Mouse (Mus musculus): Measurements from ENCODE around the gene Vmn1r148. TPM values are rescaled to one million over a fixed set of nuclear protein-coding genes. Genes with fewer than 3 reads are reported as not detected.
"Not testable (repeated sequence)": the region's sequence is repeated elsewhere in the genome, so short reads cannot be mapped to it uniquely, and the experiment has no call there.

Gene Vmn1r148
- not detected in 2 replicates for polyA plus RNA-seq (2016; fragmentation: Nextera tagmentation; extraction: Ambion mirVana)

DNA sequence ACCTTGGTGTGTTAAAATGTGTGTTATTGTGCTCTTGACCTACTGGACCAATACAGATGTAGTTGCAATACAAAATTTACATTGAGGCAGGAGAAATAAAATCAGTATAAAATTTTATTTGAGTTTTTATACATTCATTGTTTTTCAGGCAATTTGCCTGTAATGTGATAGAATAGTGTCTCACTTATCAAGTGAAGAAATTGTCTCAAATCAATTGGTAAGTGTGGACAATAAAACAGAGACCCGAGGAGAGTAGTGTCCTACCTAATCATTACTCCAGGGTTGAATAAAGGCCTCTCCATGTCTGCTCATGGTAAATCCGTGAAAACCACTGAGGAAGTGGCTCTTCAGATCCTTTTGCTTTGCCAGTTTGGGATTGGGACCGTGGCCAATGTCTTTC lies at the start of gene Vmn1r148:
TSS of gene Vmn1r148 (plus strand) at position 301 of the 400 bp plus-strand sequence.
- not testable (repeated sequence) for H3K4me3 ChIP-seq; ATAC-seq (ENCODE audit: low FRiP score, low read depth); H3K27me3 ChIP-seq; H3K36me3 ChIP-seq; H3K27ac ChIP-seq (replicated peaks); H3K9me3 ChIP-seq; H3K4me1 ChIP-seq; H3K4me2 ChIP-seq (replicated peaks); H3K9ac ChIP-seq (replicated peaks)
- no CpG with 5 or more reads among the region's 3 CpGs for WGBS

DNA sequence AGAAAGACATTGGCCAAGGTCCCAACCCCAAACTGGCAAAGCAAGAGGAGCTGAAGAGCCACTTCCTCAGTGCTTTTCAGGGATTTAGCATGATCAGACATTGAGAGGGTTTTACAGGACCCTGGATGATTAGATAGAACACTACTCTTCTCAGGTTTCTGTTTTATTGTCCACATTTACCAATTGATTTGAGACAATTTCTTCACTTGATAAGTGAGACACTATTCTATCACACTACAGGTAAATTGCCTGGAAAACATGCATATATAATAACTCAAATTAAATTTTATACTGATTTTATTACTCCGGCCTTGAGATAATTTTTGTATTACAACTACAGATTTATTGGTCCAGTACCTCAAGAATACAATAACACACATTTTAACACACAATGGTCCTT lies 42.4 kb upstream of the Vmn1r148 start, which contains the start of gene Gm8660:
TSS of gene Gm8660 (minus strand) at position 101 of the 400 bp plus-strand sequence.
- not testable (repeated sequence) for H3K9ac ChIP-seq (replicated peaks); H3K27ac ChIP-seq (replicated peaks); H3K4me2 ChIP-seq (replicated peaks); H3K4me1 ChIP-seq; H3K9me3 ChIP-seq; H3K4me3 ChIP-seq; H3K36me3 ChIP-seq; H3K27me3 ChIP-seq; ATAC-seq (ENCODE audit: low FRiP score, low read depth)
- no CpG with 5 or more reads among the region's 1 CpGs for WGBS

DNA sequence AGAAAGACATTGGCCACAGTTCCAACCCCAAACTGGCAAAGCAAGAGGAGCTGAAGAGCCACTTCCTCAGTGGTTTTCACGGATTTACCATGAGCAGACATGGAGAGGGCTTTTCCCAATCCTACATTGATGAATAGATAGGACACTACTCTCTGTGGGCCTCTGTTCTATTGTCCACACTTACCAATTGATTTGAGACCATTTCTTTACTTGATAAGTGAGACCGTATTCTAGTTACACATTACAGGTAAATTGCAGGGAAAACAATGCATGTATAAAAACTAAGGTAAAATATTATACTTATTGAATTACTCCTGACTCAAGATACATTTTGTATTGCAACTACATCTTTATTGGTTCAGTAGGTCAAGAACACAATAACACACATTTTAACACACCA lies 24.7 kb downstream of the Vmn1r148 start, which contains the start of gene Vmn1r149:
TSS of gene Vmn1r149 (minus strand) at position 101 of the 400 bp plus-strand sequence.
- not testable (repeated sequence) for H3K9ac ChIP-seq (replicated peaks); H3K4me1 ChIP-seq; H3K27me3 ChIP-seq; ATAC-seq (ENCODE audit: low FRiP score, low read depth); H3K4me3 ChIP-seq; H3K27ac ChIP-seq (replicated peaks); H3K36me3 ChIP-seq; H3K9me3 ChIP-seq; H3K4me2 ChIP-seq (replicated peaks)
- no CpG with 5 or more reads among the region's 2 CpGs for WGBS

DNA sequence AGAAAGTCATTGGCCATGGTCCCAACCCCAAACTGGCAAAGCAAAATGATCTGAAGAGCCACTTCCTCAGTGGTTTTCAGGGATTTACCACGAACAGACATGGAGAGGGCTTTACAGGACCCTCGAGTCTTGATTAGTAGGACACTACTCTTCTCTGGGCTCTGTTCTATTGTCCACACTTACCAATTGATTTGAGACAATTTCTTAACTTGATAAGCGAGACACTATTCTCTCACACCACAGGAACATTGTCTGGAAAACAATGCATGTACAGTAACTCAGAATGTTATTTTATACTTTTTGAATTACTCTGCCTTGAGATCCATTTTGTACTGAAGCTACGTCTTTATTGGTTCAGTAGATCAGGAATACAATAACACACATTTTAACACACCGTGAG lies 50.6 kb downstream of the Vmn1r148 start, which contains the start of gene Gm10665:
TSS of gene Gm10665 (minus strand) at position 101 of the 400 bp plus-strand sequence.
- H3K4me2 ChIP-seq (replicated peaks); H3K36me3 ChIP-seq; H3K4me1 ChIP-seq; H3K27me3 ChIP-seq; ATAC-seq (ENCODE audit: low FRiP score, low read depth); H3K27ac ChIP-seq (replicated peaks); H3K4me3 ChIP-seq; H3K9me3 ChIP-seq; H3K9ac ChIP-seq (replicated peaks): not testable (repeated sequence)
- no CpG with 5 or more reads among the region's 5 CpGs for WGBS

Other genes starting within 250 kb of the Vmn1r148 start
- not detected in 2 replicates for gene Vmn1r142, start 249.5 kb upstream of the Vmn1r148 start, polyA plus RNA-seq (2016; fragmentation: Nextera tagmentation; extraction: Ambion mirVana)
- gene Vmn1r143, start 224.2 kb upstream of the Vmn1r148 start, polyA plus RNA-seq (2016; fragmentation: Nextera tagmentation; extraction: Ambion mirVana), result not detected in 2 replicates
- gene Gm8653, start 212.3 kb upstream of the Vmn1r148 start, polyA plus RNA-seq (2016; fragmentation: Nextera tagmentation; extraction: Ambion mirVana), result not detected in 2 replicates
- gene Gm8453, start 184.1 kb upstream of the Vmn1r148 start, polyA plus RNA-seq (2016; fragmentation: Nextera tagmentation; extraction: Ambion mirVana), result not detected in 2 replicates
- not detected in 2 replicates for gene Gm4187, start 83.9 kb upstream of the Vmn1r148 start, polyA plus RNA-seq (2016; fragmentation: Nextera tagmentation; extraction: Ambion mirVana)
- gene Gm8660, start 42.5 kb upstream of the Vmn1r148 start, polyA plus RNA-seq (2016; fragmentation: Nextera tagmentation; extraction: Ambion mirVana), result not detected in 2 replicates
- gene Vmn1r149, start 24.6 kb downstream of the Vmn1r148 start, polyA plus RNA-seq (2016; fragmentation: Nextera tagmentation; extraction: Ambion mirVana), result not detected in 2 replicates
- not detected in 2 replicates for gene Gm10665, start 50.5 kb downstream of the Vmn1r148 start, polyA plus RNA-seq (2016; fragmentation: Nextera tagmentation; extraction: Ambion mirVana)
- gene Vmn1r151, start 86.1 kb downstream of the Vmn1r148 start, polyA plus RNA-seq (2016; fragmentation: Nextera tagmentation; extraction: Ambion mirVana), result not detected in 2 replicates
- not detected in 2 replicates for gene Vmn1r152, start 109.4 kb downstream of the Vmn1r148 start, polyA plus RNA-seq (2016; fragmentation: Nextera tagmentation; extraction: Ambion mirVana)
- gene Gm8677, start 121.3 kb downstream of the Vmn1r148 start, polyA plus RNA-seq (2016; fragmentation: Nextera tagmentation; extraction: Ambion mirVana), result not detected in 2 replicates
- not detected in 2 replicates for gene Gm4201, start 151.8 kb downstream of the Vmn1r148 start, polyA plus RNA-seq (2016; fragmentation: Nextera tagmentation; extraction: Ambion mirVana)
- gene Gm4565, start 174.5 kb downstream of the Vmn1r148 start, polyA plus RNA-seq (2016; fragmentation: Nextera tagmentation; extraction: Ambion mirVana), result not detected in 2 replicates
- gene Vmn1r155, start 244.4 kb downstream of the Vmn1r148 start, polyA plus RNA-seq (2016; fragmentation: Nextera tagmentation; extraction: Ambion mirVana), result not detected in 2 replicates